Mouse (Mus musculus) liver, embryonic 16.5 days (tissue): ENCODE results near the gene Tnfsf9. TPM values are rescaled to one million over a fixed set of nuclear protein-coding genes. Genes with fewer than 3 reads are reported as not detected.
A peak's percentile ranks its signal among the peaks of the same experiment; 100 is the strongest.
"Not testable (repeated sequence)": the region's sequence is repeated elsewhere in the genome, so short reads cannot be mapped to it uniquely, and the experiment has no call there.

Source experiments
- ATAC-seq: fragments of 200-750 bp; cut with Nextera tagmentation; 2 replicates; pipeline ENCODE4 v1.8.0; 2017; ENCODE audit warnings: low read depth, mild to moderate bottlenecking, moderate number of reproducible peaks, moderate library complexity
- H3K27ac ChIP-seq: fragments of 300-500 bp; sonication (generic); 2 replicates; pipeline ENCODE4 v1.5.1; 2014; ENCODE audit warnings: mild to moderate bottlenecking, low read length
- H3K27me3 ChIP-seq: fragments of 300-500 bp; sonication (generic); 2 replicates; pipeline ENCODE4 v1.6.1; 2014; ENCODE audit warnings: low read depth, low read length, mixed read lengths; ENCODE audit not compliant: control insufficient read depth, insufficient read depth
- H3K36me3 ChIP-seq: fragments of 300-500 bp; sonication (generic); 2 replicates; pipeline ENCODE4 v1.6.1; 2014; ENCODE audit warnings: mild to moderate bottlenecking; ENCODE audit not compliant: control insufficient read depth, insufficient read depth
- H3K4me1 ChIP-seq: fragments of 300-500 bp; sonication (generic); 2 replicates; pipeline ENCODE4 v1.6.1; 2014; ENCODE audit warnings: low read depth, low read length, mixed read lengths; ENCODE audit not compliant: control insufficient read depth
- H3K4me2 ChIP-seq: fragments of 300-500 bp; sonication (generic); 2 replicates; pipeline ENCODE4 v1.6.1; 2014; ENCODE audit warnings: low read depth, low read length, mixed read lengths
- H3K4me3 ChIP-seq: fragments of 300-500 bp; sonication (generic); 2 replicates; pipeline ENCODE4 v1.5.1; 2014; ENCODE audit warnings: low read depth, mild to moderate bottlenecking, low read length
- H3K9ac ChIP-seq: fragments of 300-500 bp; sonication (generic); 2 replicates; pipeline ENCODE4 v1.6.1; 2014; ENCODE audit warnings: low read depth, low read length
- H3K9me3 ChIP-seq: fragments of 300-500 bp; sonication (generic); replicated peaks from 2 replicates; pipeline ENCODE4 v1.6.1; 2016; ENCODE audit warnings: low read length; ENCODE audit not compliant: control insufficient read depth
- WGBS: fragments of 180-500 bp; shearing (Covaris S2); extraction: QIAGEN DNeasy Blood & Tissue Kit; methylation state at CpG from one replicate; pipeline ENCODE4 v1.1.7; 2014; ENCODE audit not compliant: insufficient replicate concordance; 5-methylcytosine and 5-hydroxymethylcytosine counted together
- polyA plus RNA-seq: library from polyadenylated mRNA; unstranded; fragments of >200 nt; fragmentation: Nextera tagmentation; extraction: Ambion mirVana; gene quantifications from 2 replicates; pipeline ENCODE4 v1.2.1, GENCODE M21; 2015

The Tnfsf9 gene
- polyA plus RNA-seq, 1 experiment from 2014 or later, result 0.67 TPM

- H3K9me3 ChIP-seq, result no peaks in the 10 kb centered on the region
- H3K36me3 ChIP-seq, result no peaks in the 10 kb centered on the region
- peak; percentile 76 for ATAC-seq
- H3K4me3 ChIP-seq, result no peak overlapping the region
- peak overlapping the region; percentile 35 for H3K4me2 ChIP-seq
- no peaks in the 10 kb centered on the region; the same call in 1 of the 2 replicates for H3K27me3 ChIP-seq
- no peak overlapping the region for H3K27ac ChIP-seq
- no peak overlapping the region for H3K9ac ChIP-seq
- peaks cover 7% of the 10 kb centered on the region for H3K4me1 ChIP-seq
- WGBS, result 2% methylated on average over 11 of the region's 11 CpGs
Observed at GRCm38 (mm10) chr17:57118524-57119349, 13.6 kb downstream of the Tnfsf9 start.

GRCm38 (mm10) chr17:57121856-57122255 is 16.7 kb downstream of the Tnfsf9 start:
- H3K27me3 ChIP-seq, result no peaks in the 10 kb centered on the region; the same call in 1 of the 2 replicates
- H3K4me3 ChIP-seq, result no peak overlapping the region
- ATAC-seq, result no peak
- H3K9ac ChIP-seq, result no peak overlapping the region
- H3K36me3 ChIP-seq, result no peaks in the 10 kb centered on the region
- H3K4me1 ChIP-seq, result peaks cover 7% of the 10 kb centered on the region
- no peak overlapping the region for H3K4me2 ChIP-seq
- no peak overlapping the region for H3K27ac ChIP-seq
- H3K9me3 ChIP-seq, result no peaks in the 10 kb centered on the region
- WGBS, result 50% methylated on average over 2 of the region's 2 CpGs

- ATAC-seq, result no peak
- H3K27me3 ChIP-seq, result no peaks in the 10 kb centered on the region
- no peak overlapping the region for H3K4me3 ChIP-seq
- no peak overlapping the region for H3K9ac ChIP-seq
- no peaks in the 10 kb centered on the region for H3K9me3 ChIP-seq
- no peaks in the 10 kb centered on the region for H3K36me3 ChIP-seq
- H3K27ac ChIP-seq, result no peak overlapping the region
- WGBS, result 70% methylated on average over 11 of the region's 11 CpGs
- H3K4me1 ChIP-seq, result peaks cover 6% of the 10 kb centered on the region
- H3K4me2 ChIP-seq, result no peak overlapping the region
Observed at GRCm38 (mm10) chr17:57123192-57124118, 18.3 kb downstream of the Tnfsf9 start.

DNA sequence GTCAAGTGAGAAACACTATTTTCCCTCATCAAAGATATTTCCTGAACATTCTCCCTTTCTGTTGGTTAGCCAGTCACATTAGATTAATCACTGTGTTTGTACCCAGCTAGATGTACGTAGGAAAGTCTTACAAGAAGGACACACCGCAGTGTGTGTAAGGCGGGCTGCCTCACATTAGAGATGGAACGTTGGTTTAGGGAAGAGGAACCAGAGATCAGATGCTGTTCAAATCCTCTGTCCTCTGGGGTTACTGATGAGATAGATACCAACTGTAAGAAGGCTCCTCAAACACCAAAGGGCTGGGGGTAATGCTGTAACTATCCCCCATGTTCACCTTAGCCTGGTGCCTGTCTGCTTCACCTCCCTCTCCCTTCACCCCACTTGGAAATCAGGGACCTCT is 19.7 kb downstream of the Tnfsf9 start:
- H3K27ac ChIP-seq, result no peak overlapping the region
- ATAC-seq, result no peak
- H3K4me2 ChIP-seq, result no peak overlapping the region
- H3K9me3 ChIP-seq, result no peaks in the 10 kb centered on the region
- no peak overlapping the region for H3K9ac ChIP-seq
- H3K4me3 ChIP-seq, result no peak overlapping the region
- H3K27me3 ChIP-seq, result no peaks in the 10 kb centered on the region
- H3K36me3 ChIP-seq, result no peaks in the 10 kb centered on the region
- WGBS, result 44% methylated on average over 4 of the region's 4 CpGs
- no peaks in the 10 kb centered on the region for H3K4me1 ChIP-seq

DNA sequence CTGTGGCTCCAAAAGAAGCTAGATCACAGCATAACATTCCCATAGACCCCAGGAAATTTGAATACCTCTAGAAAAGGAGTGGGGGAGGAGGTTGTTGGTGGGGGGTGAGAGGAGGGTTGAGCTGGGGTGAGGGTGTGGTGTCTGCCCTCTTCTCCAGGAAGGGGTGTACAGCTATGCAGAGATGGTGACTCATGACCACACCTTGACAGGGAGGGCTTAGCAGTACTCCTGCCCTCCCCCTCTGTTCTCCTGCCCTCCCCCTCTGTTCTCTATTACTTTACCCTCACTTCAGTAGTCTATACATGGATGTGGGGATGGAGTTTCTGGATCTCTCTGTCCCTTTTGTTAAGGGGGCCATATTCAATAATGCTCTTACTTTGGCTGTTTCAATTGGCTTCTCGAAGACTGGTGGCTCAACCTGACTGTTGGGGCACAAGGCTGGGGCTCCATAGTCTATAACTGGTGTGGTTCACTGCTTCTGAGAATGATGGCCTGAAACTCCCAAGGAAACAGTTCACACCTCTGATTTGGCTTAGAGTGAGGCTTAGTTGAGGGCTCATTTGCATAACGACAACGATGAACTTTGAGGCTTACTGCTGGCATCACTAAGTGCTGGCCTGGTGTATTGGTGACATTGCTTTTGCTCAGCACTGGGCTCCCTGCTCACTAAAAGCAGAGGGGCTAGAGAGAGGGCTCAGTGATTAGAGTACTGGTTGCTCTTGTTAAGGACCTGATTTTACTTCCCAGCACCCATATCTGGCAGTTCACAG is 20.9 kb downstream of the Tnfsf9 start:
- Histone ChIP-seq H3K27ac (no peak overlapping the region), H3K36me3 (no peaks in the 10 kb centered on the region), H3K4me1 (no peaks in the 10 kb centered on the region), H3K9ac (no peak overlapping the region), H3K9me3 (no peaks in the 10 kb centered on the region), H3K27me3 (no peaks in the 10 kb centered on the region), H3K4me2 (no peak overlapping the region), H3K4me3 (no peak overlapping the region)
- WGBS, result 49% methylated on average over 3 of the region's 3 CpGs
- no peak for ATAC-seq

GRCm38 (mm10) chr17:57131793-57132192 is 26.7 kb downstream of the Tnfsf9 start:
- Histone ChIP-seq H3K4me2 (no peak overlapping the region), H3K36me3 (no peaks in the 10 kb centered on the region), H3K9ac (no peak overlapping the region), H3K4me1 (no peaks in the 10 kb centered on the region; the same call in 1 of the 2 replicates), H3K4me3 (no peak overlapping the region), H3K27me3 (no peaks in the 10 kb centered on the region), H3K9me3 (no peaks in the 10 kb centered on the region), H3K27ac (no peak overlapping the region)
- ATAC-seq, result 0 out of 2 replicates have a peak, but pooled peaks have one; percentile 19
- WGBS, result 60% methylated on average over 1 of the region's 1 CpGs

DNA sequence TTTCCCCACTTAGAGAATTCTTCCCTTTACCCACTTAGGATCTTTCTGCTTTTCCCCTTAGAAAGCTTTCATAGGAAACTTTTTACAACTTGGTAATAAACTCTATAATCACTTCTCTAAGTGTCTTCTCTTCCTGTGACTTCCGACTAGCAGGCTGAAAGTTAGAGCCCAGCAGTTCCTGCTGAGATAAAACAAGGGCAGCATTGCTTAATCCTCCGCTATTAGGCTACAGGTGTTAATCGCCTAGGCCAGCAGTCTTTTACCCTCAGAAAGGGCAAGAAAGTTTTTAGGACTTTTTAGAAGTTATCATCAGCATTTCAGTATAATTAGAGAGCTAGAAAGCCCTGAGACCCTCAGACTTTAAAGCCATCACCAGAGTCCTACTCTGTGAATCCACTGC is 28.9 kb downstream of the Tnfsf9 start:
- not testable (repeated sequence) for ATAC-seq, H3K36me3 ChIP-seq
- WGBS, result 12% methylated on average over 3 of the region's 3 CpGs

DNA sequence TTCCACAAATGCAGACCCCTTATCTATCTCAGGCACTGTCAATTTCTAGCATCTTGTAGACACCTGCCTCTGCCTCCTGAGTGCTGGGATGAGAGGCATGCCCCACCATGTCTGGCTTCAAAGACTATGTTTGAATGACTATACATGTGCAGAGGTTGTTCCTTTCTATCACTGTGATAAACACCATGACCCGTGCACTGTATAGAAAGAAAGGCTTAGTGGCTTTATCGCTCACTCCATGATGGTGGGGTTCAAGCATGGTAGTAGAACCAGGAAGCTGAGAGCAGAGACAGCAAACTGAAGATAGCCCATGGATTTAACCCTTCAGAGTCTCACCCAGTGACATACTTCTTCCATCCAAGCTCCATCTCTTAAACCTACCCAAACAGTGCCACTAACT is 29.6 kb downstream of the Tnfsf9 start:
- Histone ChIP-seq H3K9ac (no peak overlapping the region), H3K4me3 (no peak overlapping the region), H3K27ac (no peak overlapping the region), H3K4me1 (peaks cover under 1% of the 10 kb centered on the region; the same call in 1 of the 2 replicates), H3K4me2 (no peak overlapping the region), H3K36me3 (no peaks in the 10 kb centered on the region), H3K27me3 (no peaks in the 10 kb centered on the region), H3K9me3 (no peaks in the 10 kb centered on the region)
- ATAC-seq, result no peak
- WGBS, result 34% methylated on average over 2 of the region's 2 CpGs

More for the DNA sequence above, 28.9 kb downstream of the Tnfsf9 start:
- not testable (repeated sequence) for H3K9me3 ChIP-seq, H3K4me2 ChIP-seq, H3K9ac ChIP-seq, H3K27ac ChIP-seq, H3K4me1 ChIP-seq, H3K4me3 ChIP-seq, H3K27me3 ChIP-seq
